Mouse (Mus musculus): Measurements from ENCODE around the gene Dock3. TPM values are rescaled to one million over a fixed set of nuclear protein-coding genes. Genes with fewer than 3 reads are reported as not detected.

Gene Dock3
- polyA plus RNA-seq, 1 experiment from 2014 or later: 9.1 TPM

DNA sequence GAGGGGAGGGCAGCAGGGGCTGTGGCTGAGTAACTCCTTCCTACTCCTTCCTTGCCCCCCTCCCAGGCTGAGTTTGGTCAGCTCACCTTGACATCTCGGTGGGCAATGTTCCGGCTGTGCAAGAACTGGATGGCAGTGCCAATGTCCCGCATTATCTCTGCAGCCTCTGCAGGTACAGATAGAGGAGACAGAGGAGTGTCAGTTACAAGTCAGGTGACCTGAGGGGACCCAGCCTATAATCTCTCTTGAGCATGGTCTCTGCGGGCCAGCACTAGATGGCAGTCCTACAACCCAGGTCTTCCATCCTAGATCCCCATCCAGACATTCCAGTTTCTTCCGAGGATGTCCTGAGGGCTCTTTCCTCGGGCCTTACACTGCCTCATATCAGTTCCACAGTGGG lies 30.1 kb upstream of the Dock3 start:
- Histone ChIP-seq H3K9ac (ENCODE audit: low read length) (no peak overlapping the region), H3K4me2 (ENCODE audit: low read length) (no peak overlapping the region), H3K9me3 (replicated peaks; ENCODE audit: control insufficient read depth, low read length) (no peaks in the 10 kb centered on the region), H3K27ac (ENCODE audit: low read depth, low read length) (no peak overlapping the region), H3K4me1 (ENCODE audit: control insufficient read depth, insufficient read depth, low read length) (no peaks in the 10 kb centered on the region), H3K36me3 (ENCODE audit: control insufficient read depth, insufficient read depth, low read length) (no peaks in the 10 kb centered on the region), H3K4me3 (ENCODE audit: low read depth, low read length) (no peak overlapping the region), H3K27me3 (replicated peaks; ENCODE audit: control insufficient read depth, insufficient read depth, low read length) (no peaks in the 10 kb centered on the region)
- ATAC-seq (no peak), DNase-seq (ENCODE audit: low spot score) (no peak)
- 78% methylated on average over 6 of the region's 6 CpGs for WGBS

DNA sequence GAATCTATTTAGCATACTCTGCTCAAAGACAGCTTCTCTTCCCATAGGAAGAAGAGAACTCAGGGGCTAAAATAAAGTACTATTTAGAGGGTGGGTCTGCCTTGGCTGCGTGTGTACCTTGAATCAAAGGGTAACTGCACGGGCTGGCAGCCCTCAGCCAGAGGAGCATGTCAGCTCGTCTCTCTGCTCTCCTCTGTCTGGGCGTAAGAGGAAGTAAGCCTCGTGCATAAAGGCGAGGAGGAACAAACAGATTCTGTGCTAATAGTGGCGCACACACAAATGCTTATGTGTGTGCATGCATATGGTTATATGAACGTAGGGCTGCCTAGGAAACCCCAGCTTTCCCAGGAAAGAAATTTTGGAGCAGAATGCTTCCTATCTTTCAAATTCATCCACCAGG lies 29.1 kb upstream of the Dock3 start:
- no peak for ATAC-seq
- Histone ChIP-seq H3K27ac (ENCODE audit: low read depth, low read length) (peak overlapping the region; percentile 6; the same call in 1 of the 2 replicates), H3K4me1 (ENCODE audit: control insufficient read depth, insufficient read depth, low read length) (no peaks in the 10 kb centered on the region), H3K27me3 (replicated peaks; ENCODE audit: control insufficient read depth, insufficient read depth, low read length) (no peaks in the 10 kb centered on the region), H3K9ac (ENCODE audit: low read length) (no peak overlapping the region), H3K36me3 (ENCODE audit: control insufficient read depth, insufficient read depth, low read length) (no peaks in the 10 kb centered on the region), H3K9me3 (replicated peaks; ENCODE audit: control insufficient read depth, low read length) (no peaks in the 10 kb centered on the region), H3K4me3 (ENCODE audit: low read depth, low read length) (no peak overlapping the region), H3K4me2 (ENCODE audit: low read length) (no peak overlapping the region)
- WGBS: 59% methylated on average over 8 of the region's 8 CpGs
- DNase-seq (ENCODE audit: low spot score): no peak

DNA sequence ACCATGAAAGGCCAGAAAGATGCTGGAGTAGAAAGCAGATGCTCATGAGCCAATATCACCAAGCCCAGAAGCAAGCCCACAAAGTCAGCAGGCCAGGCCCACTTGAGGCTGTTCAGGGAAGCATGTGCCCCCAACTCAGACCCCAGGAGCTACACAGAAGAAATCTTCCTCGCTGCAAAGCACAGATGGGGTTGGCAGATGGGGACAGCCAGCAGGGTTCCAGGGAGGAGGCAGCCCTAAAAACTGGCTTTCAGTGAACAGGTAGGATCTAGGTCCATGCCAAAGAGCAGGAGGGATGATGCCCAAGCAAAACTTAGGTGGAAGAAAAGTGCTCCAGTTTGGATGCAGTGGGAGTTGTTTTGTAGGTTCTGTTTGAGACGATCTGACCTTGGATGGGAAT lies 28.7 kb upstream of the Dock3 start:
- Histone ChIP-seq H3K27ac (ENCODE audit: low read depth, low read length) (peak overlapping the region; percentile 6; the same call in 1 of the 2 replicates), H3K4me2 (ENCODE audit: low read length) (no peak overlapping the region), H3K9ac (ENCODE audit: low read length) (no peak overlapping the region)

DNA sequence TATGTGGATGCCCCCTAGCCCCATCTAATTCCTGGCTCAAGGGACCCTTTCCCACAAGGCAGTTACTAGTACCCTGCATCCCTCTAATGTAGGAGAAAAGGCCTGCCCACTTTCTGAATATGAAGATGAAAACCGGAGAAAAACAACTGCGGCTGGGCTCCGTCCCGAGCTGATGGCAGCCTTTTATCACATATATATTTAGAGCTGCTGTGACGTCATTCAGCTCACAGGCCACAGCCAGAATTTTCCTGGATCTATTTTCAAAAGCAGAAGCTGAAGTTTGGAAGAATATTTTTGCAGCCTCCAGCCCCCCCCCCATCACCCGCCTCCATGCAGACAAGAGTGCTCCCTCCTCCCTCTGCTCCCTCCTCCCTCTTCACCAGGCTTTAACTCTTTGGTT lies 27.9 kb upstream of the Dock3 start:
- Histone ChIP-seq H3K4me1 (ENCODE audit: control insufficient read depth, insufficient read depth, low read length) (peaks cover 10% of the 10 kb centered on the region), H3K9me3 (replicated peaks; ENCODE audit: control insufficient read depth, low read length) (no peaks in the 10 kb centered on the region), H3K4me3 (ENCODE audit: low read depth, low read length) (no peak overlapping the region), H3K9ac (ENCODE audit: low read length) (no peak overlapping the region), H3K36me3 (ENCODE audit: control insufficient read depth, insufficient read depth, low read length) (no peaks in the 10 kb centered on the region), H3K4me2 (ENCODE audit: low read length) (no peak overlapping the region), H3K27me3 (replicated peaks; ENCODE audit: control insufficient read depth, insufficient read depth, low read length) (no peaks in the 10 kb centered on the region), H3K27ac (ENCODE audit: low read depth, low read length) (peak overlapping the region; percentile 45; the same call in 1 of the 2 replicates)
- WGBS: 68% methylated on average over 6 of the region's 6 CpGs
- DNase-seq (ENCODE audit: low spot score): peak; percentile 73
- peak; percentile 27; the same call in 1 of the 2 replicates for ATAC-seq

More for the DNA sequence above, 28.7 kb upstream of the Dock3 start:
- no peak for ATAC-seq
- Histone ChIP-seq H3K4me1 (ENCODE audit: control insufficient read depth, insufficient read depth, low read length) (0 out of 2 replicates have a peak, but pooled peaks cover 2% of the 10 kb centered on the region), H3K27me3 (replicated peaks; ENCODE audit: control insufficient read depth, insufficient read depth, low read length) (no peaks in the 10 kb centered on the region), H3K36me3 (ENCODE audit: control insufficient read depth, insufficient read depth, low read length) (no peaks in the 10 kb centered on the region), H3K9me3 (replicated peaks; ENCODE audit: control insufficient read depth, low read length) (no peaks in the 10 kb centered on the region), H3K4me3 (ENCODE audit: low read depth, low read length) (no peak overlapping the region)
- DNase-seq (ENCODE audit: low spot score): no peak
- WGBS: 63% methylated on average over 2 of the region's 2 CpGs

DNA sequence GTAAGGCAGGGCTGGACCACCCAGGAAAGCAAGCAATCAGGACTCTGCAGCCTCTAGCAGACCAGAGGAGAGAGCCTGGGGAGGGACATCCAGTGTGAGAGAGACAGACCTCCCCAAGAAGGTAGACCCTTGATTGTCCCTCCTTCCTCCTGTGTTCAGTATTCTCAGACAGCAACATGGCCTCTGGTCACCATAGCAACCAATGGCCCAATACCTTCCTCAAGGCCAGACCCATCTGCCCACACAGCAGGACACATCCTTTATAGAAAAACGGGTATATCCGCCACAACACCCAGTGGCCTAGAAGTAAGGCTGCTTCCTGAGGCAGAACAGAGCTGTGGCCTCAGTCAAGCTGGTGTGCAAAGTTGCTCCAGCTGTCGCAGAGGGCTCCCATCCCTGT lies 23.9 kb upstream of the Dock3 start:
- no peak overlapping the region for H3K4me3 ChIP-seq (ENCODE audit: low read depth, low read length)
- H3K27ac ChIP-seq (ENCODE audit: low read depth, low read length): peak overlapping the region; percentile 35; the same call in 1 of the 2 replicates
- no peak overlapping the region for H3K9ac ChIP-seq (ENCODE audit: low read length)
- peaks cover 24% of the 10 kb centered on the region for H3K4me1 ChIP-seq (ENCODE audit: control insufficient read depth, insufficient read depth, low read length)
- no peaks in the 10 kb centered on the region for H3K36me3 ChIP-seq (ENCODE audit: control insufficient read depth, insufficient read depth, low read length)
- no peaks in the 10 kb centered on the region for H3K27me3 ChIP-seq (replicated peaks; ENCODE audit: control insufficient read depth, insufficient read depth, low read length)
- no peaks in the 10 kb centered on the region for H3K9me3 ChIP-seq (replicated peaks; ENCODE audit: control insufficient read depth, low read length)
- no peak overlapping the region for H3K4me2 ChIP-seq (ENCODE audit: low read length)
- no peak for ATAC-seq
- DNase-seq (ENCODE audit: low spot score): peak; percentile 56
- 50% methylated on average over 3 of the region's 3 CpGs for WGBS

DNA sequence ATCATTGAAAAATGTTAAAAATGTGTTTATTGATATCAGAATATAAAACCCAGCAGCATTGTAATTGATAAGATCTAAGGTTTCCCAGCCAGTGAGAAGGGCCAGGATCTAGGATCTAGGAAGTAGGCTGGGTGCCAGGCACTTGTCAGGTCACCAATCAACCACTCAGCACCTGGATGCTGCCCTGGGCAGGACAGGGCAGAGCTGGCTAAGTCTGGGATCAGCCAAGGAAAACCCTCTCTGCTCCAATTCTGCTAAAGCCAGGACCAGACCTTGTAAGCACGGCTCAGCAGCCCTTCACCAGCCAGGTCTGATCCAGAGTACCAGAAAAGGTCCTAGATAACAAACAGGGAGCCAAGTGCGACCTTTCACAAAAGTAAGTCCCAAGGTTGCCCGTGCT lies 23.2 kb upstream of the Dock3 start:
- peak overlapping the region; percentile 62 for H3K27ac ChIP-seq (ENCODE audit: low read depth, low read length)
- no peaks in the 10 kb centered on the region for H3K36me3 ChIP-seq (ENCODE audit: control insufficient read depth, insufficient read depth, low read length)
- H3K9me3 ChIP-seq (replicated peaks; ENCODE audit: control insufficient read depth, low read length): no peaks in the 10 kb centered on the region
- WGBS: 83% methylated on average over 3 of the region's 3 CpGs
- H3K27me3 ChIP-seq (replicated peaks; ENCODE audit: control insufficient read depth, insufficient read depth, low read length): no peaks in the 10 kb centered on the region
- DNase-seq (ENCODE audit: low spot score): no peak
- no peak overlapping the region for H3K9ac ChIP-seq (ENCODE audit: low read length)
- no peak overlapping the region for H3K4me3 ChIP-seq (ENCODE audit: low read depth, low read length)
- no peak overlapping the region; the same call in 1 of the 2 replicates for H3K4me2 ChIP-seq (ENCODE audit: low read length)
- peaks cover 24% of the 10 kb centered on the region for H3K4me1 ChIP-seq (ENCODE audit: control insufficient read depth, insufficient read depth, low read length)
- no peak for ATAC-seq

DNA sequence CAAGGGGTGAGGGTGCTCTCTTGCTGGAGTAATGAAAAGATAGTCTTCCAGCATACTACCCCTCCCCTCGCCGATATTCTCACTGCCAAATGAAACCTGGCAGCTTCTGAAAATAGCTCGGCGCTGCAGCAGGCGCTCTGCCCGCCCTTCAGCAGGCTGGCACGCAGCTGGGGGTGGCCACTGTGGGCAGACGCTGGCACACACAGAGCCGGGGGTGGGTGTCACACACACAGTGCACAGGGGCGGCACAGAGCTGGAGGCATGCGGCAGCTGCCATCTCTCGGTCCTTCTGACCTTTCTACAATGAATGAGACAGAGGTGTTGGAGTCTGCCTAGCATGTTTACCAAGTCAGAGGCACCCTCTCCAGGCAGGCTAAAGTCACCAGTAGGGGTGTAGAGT lies 22.8 kb upstream of the Dock3 start:
- H3K36me3 ChIP-seq (ENCODE audit: control insufficient read depth, insufficient read depth, low read length): no peaks in the 10 kb centered on the region
- no peak overlapping the region; the same call in 1 of the 2 replicates for H3K4me2 ChIP-seq (ENCODE audit: low read length)
- no peak overlapping the region for H3K4me3 ChIP-seq (ENCODE audit: low read depth, low read length)
- no peak overlapping the region for H3K9ac ChIP-seq (ENCODE audit: low read length)
- H3K27me3 ChIP-seq (replicated peaks; ENCODE audit: control insufficient read depth, insufficient read depth, low read length): no peaks in the 10 kb centered on the region
- H3K4me1 ChIP-seq (ENCODE audit: control insufficient read depth, insufficient read depth, low read length): peaks cover 24% of the 10 kb centered on the region
- WGBS: 47% methylated on average over 12 of the region's 12 CpGs
- ATAC-seq: peak; percentile 76; the same call in 1 of the 2 replicates
- peak overlapping the region; percentile 62 for H3K27ac ChIP-seq (ENCODE audit: low read depth, low read length)
- DNase-seq (ENCODE audit: low spot score): peak; percentile 80
- H3K9me3 ChIP-seq (replicated peaks; ENCODE audit: control insufficient read depth, low read length): no peaks in the 10 kb centered on the region

DNA sequence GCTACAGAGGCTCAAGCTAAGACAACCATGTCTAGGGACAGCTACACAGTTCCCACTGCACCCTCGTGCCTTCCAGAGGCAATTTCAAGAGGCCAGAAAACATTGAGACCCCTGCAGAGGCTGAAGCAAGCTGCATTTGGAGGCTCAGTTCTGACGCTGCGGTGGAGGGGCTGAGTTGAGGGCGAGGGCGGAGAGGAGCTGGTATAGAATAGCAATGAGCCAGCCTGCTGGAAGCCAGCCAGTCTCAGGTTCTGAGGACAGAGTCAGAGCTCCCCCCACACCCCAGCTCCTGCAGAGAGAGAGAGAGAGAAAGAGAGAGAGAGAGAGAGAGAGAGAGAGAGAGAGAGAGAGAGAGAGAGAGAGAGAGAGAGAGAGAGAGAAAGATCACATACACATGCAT lies 20.5 kb upstream of the Dock3 start:
- H3K9ac ChIP-seq (ENCODE audit: low read length): peak overlapping the region; percentile 46
- peaks cover 24% of the 10 kb centered on the region for H3K4me1 ChIP-seq (ENCODE audit: control insufficient read depth, insufficient read depth, low read length)
- H3K4me3 ChIP-seq (ENCODE audit: low read depth, low read length): no peak overlapping the region
- WGBS: 1% methylated on average over 5 of the region's 5 CpGs
- peak; percentile 79 for ATAC-seq
- H3K36me3 ChIP-seq (ENCODE audit: control insufficient read depth, insufficient read depth, low read length): no peaks in the 10 kb centered on the region
- H3K27me3 ChIP-seq (replicated peaks; ENCODE audit: control insufficient read depth, insufficient read depth, low read length): no peaks in the 10 kb centered on the region
- peak overlapping the region; percentile 72 for H3K27ac ChIP-seq (ENCODE audit: low read depth, low read length)
- no peaks in the 10 kb centered on the region for H3K9me3 ChIP-seq (replicated peaks; ENCODE audit: control insufficient read depth, low read length)
- DNase-seq (ENCODE audit: low spot score): peak; percentile 84
- H3K4me2 ChIP-seq (ENCODE audit: low read length): peak overlapping the region; percentile 29; the same call in 1 of the 2 replicates

DNA sequence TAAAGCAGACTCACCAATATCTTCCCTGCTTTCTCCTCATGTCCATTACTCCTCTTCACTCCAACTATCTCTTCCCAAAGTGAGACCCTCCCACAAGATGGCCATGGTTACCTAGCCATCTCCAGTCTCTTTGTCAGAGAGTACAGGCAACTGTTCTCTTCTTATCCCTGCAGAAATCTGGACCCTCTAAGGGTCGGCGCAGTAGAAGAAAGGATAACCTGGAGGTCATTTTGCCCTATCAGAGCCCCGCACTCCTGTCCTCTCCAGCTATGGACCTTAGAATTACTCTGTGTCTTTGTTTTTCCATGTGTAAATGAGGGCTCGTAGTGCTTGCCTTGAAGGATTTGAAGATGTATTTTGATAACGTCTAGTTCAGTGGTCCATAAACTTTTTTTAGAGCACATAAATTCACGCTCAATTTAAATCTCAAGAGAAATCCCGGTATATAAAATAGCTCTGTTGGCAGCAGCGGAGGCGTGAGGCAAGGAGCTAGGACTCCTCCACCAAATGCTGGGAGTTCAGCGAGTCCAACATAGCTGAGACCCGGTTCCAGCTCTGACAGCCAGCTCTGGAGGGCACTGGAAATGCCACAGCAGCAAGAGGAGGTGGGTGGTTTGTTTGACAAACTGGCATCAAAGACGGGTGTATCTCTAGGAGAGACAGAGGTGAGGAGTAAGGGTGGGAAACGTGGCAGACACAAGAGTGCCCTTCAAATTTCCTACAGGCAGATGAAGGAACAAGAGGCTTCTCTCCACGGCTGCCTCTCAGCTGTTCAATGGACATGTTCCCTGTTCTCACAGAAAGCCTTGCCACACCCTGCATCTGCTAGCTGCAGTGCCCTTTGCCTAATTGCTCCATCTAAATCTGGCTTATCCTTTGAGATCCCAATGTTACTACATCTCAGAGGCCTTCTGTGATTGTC lies 19.0 kb upstream of the Dock3 start:
- Histone ChIP-seq H3K4me1 (ENCODE audit: control insufficient read depth, insufficient read depth, low read length) (peaks cover 24% of the 10 kb centered on the region), H3K27ac (ENCODE audit: low read depth, low read length) (no peak overlapping the region), H3K9ac (ENCODE audit: low read length) (no peak overlapping the region), H3K9me3 (replicated peaks; ENCODE audit: control insufficient read depth, low read length) (no peaks in the 10 kb centered on the region), H3K4me2 (ENCODE audit: low read length) (no peak overlapping the region), H3K36me3 (ENCODE audit: control insufficient read depth, insufficient read depth, low read length) (no peaks in the 10 kb centered on the region), H3K27me3 (replicated peaks; ENCODE audit: control insufficient read depth, insufficient read depth, low read length) (no peaks in the 10 kb centered on the region), H3K4me3 (ENCODE audit: low read depth, low read length) (no peak overlapping the region)
- 81% methylated on average over 14 of the region's 14 CpGs for WGBS
- ATAC-seq (no peak), DNase-seq (ENCODE audit: low spot score) (no peak)

All from forebrain, embryonic 14.5 days (tissue).